Mouse (Mus musculus) lung, embryonic 14.5 days (tissue): ENCODE measurements around the gene Rnf208. TPM values are rescaled to one million over a fixed set of nuclear protein-coding genes. Genes with fewer than 3 reads are reported as not detected.
A peak's percentile ranks its signal among the peaks of the same experiment; 100 is the strongest.
"Not testable (repeated sequence)": the region's sequence is repeated elsewhere in the genome, so short reads cannot be mapped to it uniquely, and the experiment has no call there.

Source experiments
- ATAC-seq: fragments of 200-750 bp; cut with Nextera tagmentation; 2 replicates; pipeline ENCODE4 v1.8.0; 2017; ENCODE audit warnings: mild to moderate bottlenecking, moderate TSS enrichment, moderate library complexity; ENCODE audit not compliant: insufficient read depth
- DNase-seq: peaks from one replicate; pipeline ENCODE4 v3.0.0-alpha.2; 2015
- H3K27ac ChIP-seq: fragments of 300-500 bp; sonication (generic); 2 replicates; pipeline ENCODE4 v1.5.1; 2014; ENCODE audit warnings: low read depth, mild to moderate bottlenecking, moderate library complexity
- H3K27me3 ChIP-seq: fragments of 300-500 bp; sonication (generic); 2 replicates; pipeline ENCODE4 v1.6.1; 2014; ENCODE audit warnings: low read length, control low read depth; ENCODE audit not compliant: insufficient read depth
- H3K36me3 ChIP-seq: fragments of 300-500 bp; sonication (generic); 2 replicates; pipeline ENCODE4 v1.6.1; 2014; ENCODE audit warnings: control low read depth; ENCODE audit not compliant: insufficient read depth
- H3K4me1 ChIP-seq: fragments of 300-500 bp; sonication (generic); 2 replicates; pipeline ENCODE4 v1.6.1; 2014; ENCODE audit warnings: antibody characterized with exemption, control low read depth; ENCODE audit not compliant: insufficient read depth
- H3K4me2 ChIP-seq: fragments of 300-500 bp; sonication (generic); 2 replicates; pipeline ENCODE4 v1.6.1; 2014; ENCODE audit warnings: mild to moderate bottlenecking
- H3K4me3 ChIP-seq: fragments of 300-500 bp; sonication (generic); 2 replicates; pipeline ENCODE4 v1.5.1; 2014; ENCODE audit warnings: low read depth, low read length
- H3K9ac ChIP-seq: fragments of 300-500 bp; sonication (generic); 2 replicates; pipeline ENCODE4 v1.6.1; 2014
- H3K9me3 ChIP-seq: fragments of 300-500 bp; sonication (generic); 2 replicates; pipeline ENCODE4 v1.6.1; 2016; ENCODE audit warnings: low read depth, low read length, control low read depth
- CTCF ChIP-seq: IDR thresholded peaks from 2 replicates; pipeline ENCODE4 v1.5.1; 2016; ENCODE audit warnings: antibody characterized with exemption, low read depth
- WGBS: fragments of 180-500 bp; shearing (Covaris S2); extraction: QIAGEN DNeasy Blood & Tissue Kit; methylation state at CpG from one replicate; pipeline ENCODE4 v1.1.7; 2014; 5-methylcytosine and 5-hydroxymethylcytosine counted together
- polyA plus RNA-seq: library from polyadenylated mRNA; unstranded; fragments of >200 nt; fragmentation: Nextera tagmentation; extraction: Ambion mirVana; gene quantifications from 2 replicates; pipeline ENCODE4 v1.2.1, GENCODE M21; 2014

Gene Rnf208
- polyA plus RNA-seq, 1 experiment from 2014 or later: 9.9 TPM

DNA sequence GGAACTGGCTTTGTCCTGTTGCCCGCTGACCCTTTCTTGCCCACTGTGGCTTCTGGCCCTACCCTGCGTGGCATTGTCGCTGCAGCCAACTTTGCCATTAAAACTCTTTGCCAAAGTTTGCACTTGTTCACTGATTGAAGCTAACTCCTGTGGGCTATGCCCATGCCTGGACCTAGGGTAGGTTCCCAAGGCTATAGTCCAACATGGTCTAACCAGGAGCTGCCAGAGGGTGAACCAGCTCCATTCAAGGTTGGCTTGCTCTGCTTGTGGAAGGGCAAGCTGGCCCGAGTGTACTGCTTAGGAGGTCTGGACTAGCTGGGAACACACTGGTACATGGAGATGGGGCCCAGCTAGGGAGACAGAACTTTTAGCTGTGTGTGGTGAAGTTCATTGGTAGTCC, 2.1 kb downstream of the Rnf208 start:
- peaks cover 28% of the 10 kb centered on the region for H3K36me3 ChIP-seq
- 0 out of 2 replicates have a peak, but pooled peaks cover 4% of the 10 kb centered on the region for H3K4me1 ChIP-seq
- peaks cover 23% of the 10 kb centered on the region for H3K27me3 ChIP-seq
- H3K4me3 ChIP-seq: no peak overlapping the region
- 91% methylated on average over 4 of the region's 4 CpGs for WGBS
- no peak for DNase-seq
- H3K9ac ChIP-seq: no peak overlapping the region
- H3K27ac ChIP-seq: no peak overlapping the region
- no peak for TF ChIP-seq CTCF
- H3K4me2 ChIP-seq: no peak overlapping the region
- ATAC-seq: no peak
- H3K9me3 ChIP-seq: no peaks in the 10 kb centered on the region

- H3K9ac ChIP-seq: no peak within 1 kb of the TSS
- H3K27me3 ChIP-seq: peaks cover 20% of the 10 kb centered on the region
- 84% methylated on average over 10 of the region's 10 CpGs for WGBS
- DNase-seq: no peak
- no peak within 1 kb of the TSS for H3K4me3 ChIP-seq
- H3K36me3 ChIP-seq: peaks cover 50% of the 10 kb centered on the region
- H3K9me3 ChIP-seq: no peaks in the 10 kb centered on the region
- H3K4me2 ChIP-seq: no peak within 1 kb of the TSS
- no peaks in the 10 kb centered on the region for H3K4me1 ChIP-seq
- TF ChIP-seq CTCF: no peak
- no peak within 1 kb of the TSS for H3K27ac ChIP-seq
- no peak for ATAC-seq
Measured at GRCm38 (mm10) chr2:25246183-25247072, 4.4 kb downstream of the Rnf208 start, which contains the start of gene AL732309.1. AL732309.1 (minus strand) TSS chr2:25246863.

DNA sequence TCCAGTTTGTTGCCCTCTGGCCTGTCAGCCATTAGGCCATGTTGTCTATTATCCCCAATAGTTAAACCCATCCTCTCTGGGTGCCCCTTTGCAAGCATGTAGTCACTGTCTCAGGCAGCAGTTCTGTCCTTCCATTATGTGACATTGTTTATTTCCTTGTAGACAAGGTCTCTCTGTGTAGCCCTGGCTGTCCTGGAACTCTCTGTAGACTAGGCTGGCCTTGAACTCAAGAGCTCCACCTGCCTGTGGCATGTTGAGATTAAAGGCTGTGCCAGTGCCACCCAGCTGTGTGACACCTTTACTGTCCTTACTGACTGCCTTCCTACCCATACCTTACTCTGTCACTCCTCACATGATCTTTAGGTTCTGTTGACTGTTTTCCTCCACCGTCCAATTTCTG, 10.3 kb downstream of the Rnf208 start:
- ATAC-seq: no peak
- Histone ChIP-seq H3K36me3 (peaks cover 38% of the 10 kb centered on the region), H3K27me3 (no peaks in the 10 kb centered on the region)

DNA sequence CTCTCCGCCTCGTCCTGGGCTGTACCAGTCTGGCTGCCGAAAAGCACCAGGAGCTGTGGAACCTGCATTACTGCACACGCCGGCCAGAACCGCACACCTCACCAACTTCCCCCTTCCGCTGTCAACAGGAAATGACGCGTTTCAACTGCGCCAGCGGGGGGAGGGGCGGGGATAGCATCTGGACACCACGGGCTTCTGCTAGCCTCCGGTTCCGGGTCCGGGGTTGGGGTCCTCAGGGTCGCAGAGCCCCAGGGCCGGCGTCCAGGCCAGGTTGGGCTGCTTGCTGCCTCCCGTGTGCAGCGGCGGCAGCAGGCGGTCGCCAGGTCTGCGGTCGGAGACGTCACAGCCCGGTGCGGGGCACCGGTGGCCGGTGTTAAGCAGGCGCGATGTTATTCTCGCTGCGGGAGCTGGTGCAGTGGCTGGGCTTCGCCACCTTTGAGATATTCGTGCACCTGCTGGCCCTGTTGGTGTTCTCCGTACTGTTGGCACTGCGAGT, 13.3 kb downstream of the Rnf208 start, which contains the start of gene Tmem203:
Gene Tmem203 (plus strand): TSS at position 156 of the 496 bp plus-strand sequence.
- 0% methylated on average over 39 of the region's 39 CpGs for WGBS

More for the DNA sequence above, 10.3 kb downstream of the Rnf208 start:
- peak; percentile 53 for TF ChIP-seq CTCF
- H3K4me2 ChIP-seq: no peak overlapping the region
- peaks cover 8% of the 10 kb centered on the region; the same call in 1 of the 2 replicates for H3K4me1 ChIP-seq
- WGBS: 77% methylated on average over 1 of the region's 1 CpGs
- no peak overlapping the region for H3K4me3 ChIP-seq
- H3K9me3 ChIP-seq: no peaks in the 10 kb centered on the region
- DNase-seq: no peak
- H3K9ac ChIP-seq: no peak overlapping the region
- no peak overlapping the region for H3K27ac ChIP-seq

DNA sequence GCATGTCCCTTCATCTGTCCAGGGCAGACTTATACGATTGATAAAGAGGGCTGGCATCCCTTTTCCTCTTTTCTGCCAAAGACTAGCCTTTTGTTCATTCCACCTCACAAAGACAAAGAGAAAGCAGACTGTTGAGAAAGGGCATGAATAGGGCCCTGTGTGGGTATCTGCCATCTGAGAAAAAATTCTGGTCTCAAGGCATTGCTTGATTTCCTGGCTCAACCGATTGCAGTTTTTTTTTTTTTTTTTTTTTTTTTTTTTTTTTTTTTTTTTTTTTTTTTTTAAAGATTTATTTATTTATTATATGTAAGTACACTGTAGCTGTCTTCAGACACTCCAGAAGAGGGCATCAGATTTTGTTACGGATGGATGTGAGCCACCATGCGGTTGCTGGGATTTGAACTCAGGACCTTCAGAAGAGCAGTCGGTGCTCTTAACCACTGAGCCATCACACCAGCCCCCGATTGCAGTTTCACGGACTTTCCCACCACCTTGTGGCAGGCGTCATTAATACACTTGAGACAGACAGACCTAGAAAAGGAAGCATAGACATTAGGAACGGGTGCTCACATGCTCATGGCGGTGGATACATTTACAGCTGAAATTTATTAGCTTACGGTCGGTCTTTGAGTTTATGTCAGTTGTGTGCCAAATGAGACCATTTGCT, 14.5 kb downstream of the Rnf208 start:
- not testable (repeated sequence) for ATAC-seq, H3K27ac ChIP-seq, H3K27me3 ChIP-seq, H3K9me3 ChIP-seq, H3K4me1 ChIP-seq, H3K36me3 ChIP-seq
- peak overlapping the region; percentile 99 for H3K4me3 ChIP-seq
- DNase-seq: peak; percentile 68
- WGBS: 55% methylated on average over 12 of the region's 12 CpGs
- peak overlapping the region; percentile 87 for H3K9ac ChIP-seq
- TF ChIP-seq CTCF: peak; percentile 47
- H3K4me2 ChIP-seq: peak overlapping the region; percentile 97

More for the DNA sequence above, 13.3 kb downstream of the Rnf208 start, which contains the start of gene Tmem203:
- Histone ChIP-seq H3K4me2 (peak within 1 kb of the TSS; percentile 97), H3K27me3 (no peaks in the 10 kb centered on the region), H3K4me3 (peak within 1 kb of the TSS; percentile 99), H3K36me3 (peaks cover 10% of the 10 kb centered on the region; the same call in 1 of the 2 replicates), H3K4me1 (peaks cover 8% of the 10 kb centered on the region; the same call in 1 of the 2 replicates), H3K9ac (peak within 1 kb of the TSS; percentile 87), H3K27ac (peak within 1 kb of the TSS; percentile 80), H3K9me3 (no peaks in the 10 kb centered on the region)
- peak; percentile 87 for DNase-seq
- no peak for TF ChIP-seq CTCF
- peak; percentile 90 for ATAC-seq

- not testable (repeated sequence) for DNase-seq, H3K9me3 ChIP-seq
- 80% methylated on average over 5 of the region's 5 CpGs for WGBS
Measured at GRCm38 (mm10) chr2:25257250-25257649, 15.2 kb downstream of the Rnf208 start.

GRCm38 (mm10) chr2:25258887-25259286, 16.8 kb downstream of the Rnf208 start:
- H3K27ac ChIP-seq: no peak overlapping the region
- no peak for DNase-seq
- H3K4me1 ChIP-seq: peaks cover 8% of the 10 kb centered on the region; the same call in 1 of the 2 replicates
- H3K36me3 ChIP-seq: no peaks in the 10 kb centered on the region
- TF ChIP-seq CTCF: peak; percentile 47
- H3K9me3 ChIP-seq: no peaks in the 10 kb centered on the region
- peaks cover 9% of the 10 kb centered on the region for H3K27me3 ChIP-seq
- no peak overlapping the region for H3K9ac ChIP-seq
- no peak overlapping the region for H3K4me3 ChIP-seq
- ATAC-seq: no peak
- H3K4me2 ChIP-seq: no peak overlapping the region
- 53% methylated on average over 2 of the region's 2 CpGs for WGBS

More at GRCm38 (mm10) chr2:25257250-25257649, 15.2 kb downstream of the Rnf208 start:
- H3K4me1 ChIP-seq, H3K9ac ChIP-seq, H3K4me3 ChIP-seq, ATAC-seq, H3K27me3 ChIP-seq, H3K36me3 ChIP-seq, H3K4me2 ChIP-seq, H3K27ac ChIP-seq: not testable (repeated sequence)
